Mouse (Mus musculus) midbrain, embryonic 13.5 days (tissue): ENCODE measurements around the gene Apbb2. TPM values are rescaled to one million over a fixed set of nuclear protein-coding genes. Genes with fewer than 3 reads are reported as not detected.

Source experiments
- ATAC-seq: fragments of 200-750 bp; cut with Nextera tagmentation; 2 replicates; pipeline ENCODE4 v1.8.0; 2017; ENCODE audit warnings: mild to moderate bottlenecking, moderate TSS enrichment, moderate library complexity
- H3K27ac ChIP-seq: fragments of 300-500 bp; sonication (generic); 2 replicates; pipeline ENCODE4 v1.5.1; 2015; ENCODE audit warnings: inconsistent platforms, mild to moderate bottlenecking, moderate library complexity
- H3K27me3 ChIP-seq: fragments of 300-500 bp; sonication (generic); 2 replicates; pipeline ENCODE4 v1.6.1; 2015; ENCODE audit warnings: mild to moderate bottlenecking, inconsistent platforms
- H3K36me3 ChIP-seq: fragments of 300-500 bp; sonication (generic); 2 replicates; pipeline ENCODE4 v1.6.1; 2015; ENCODE audit warnings: mild to moderate bottlenecking, inconsistent platforms
- H3K4me1 ChIP-seq: fragments of 300-500 bp; sonication (generic); replicated peaks from 2 replicates; pipeline ENCODE4 v1.6.1; 2015; ENCODE audit warnings: inconsistent platforms
- H3K4me2 ChIP-seq: fragments of 300-500 bp; sonication (generic); replicated peaks from 2 replicates; pipeline ENCODE4 v1.6.1; 2015; ENCODE audit warnings: moderate library complexity, mild to moderate bottlenecking, inconsistent platforms
- H3K4me3 ChIP-seq: fragments of 300-500 bp; sonication (generic); replicated peaks from 2 replicates; pipeline ENCODE4 v1.5.1; 2015; ENCODE audit warnings: mild to moderate bottlenecking, inconsistent platforms
- H3K9ac ChIP-seq: fragments of 300-500 bp; sonication (generic); replicated peaks from 2 replicates; pipeline ENCODE4 v1.6.1; 2015; ENCODE audit warnings: mild to moderate bottlenecking, inconsistent platforms
- H3K9me3 ChIP-seq: fragments of 300-500 bp; sonication (generic); 2 replicates; pipeline ENCODE4 v1.6.1; 2016; ENCODE audit warnings: mild to moderate bottlenecking, inconsistent platforms
- whole genome bisulfite sequencing: fragments of 180-500 bp; shearing (Covaris S2); methylation state at CpG from one replicate; pipeline ENCODE4 v1.1.7; 2015; 5-methylcytosine and 5-hydroxymethylcytosine counted together
- polyA plus RNA-seq: library from polyadenylated mRNA; unstranded; fragments of >200 nt; fragmentation: Nextera tagmentation; extraction: Ambion mirVana; gene quantifications from 2 replicates; pipeline ENCODE4 v1.2.1, GENCODE M21; 2015

Apbb2 gene
- polyA plus RNA-seq, 1 experiment from 2014 or later, result 93.4 TPM

DNA sequence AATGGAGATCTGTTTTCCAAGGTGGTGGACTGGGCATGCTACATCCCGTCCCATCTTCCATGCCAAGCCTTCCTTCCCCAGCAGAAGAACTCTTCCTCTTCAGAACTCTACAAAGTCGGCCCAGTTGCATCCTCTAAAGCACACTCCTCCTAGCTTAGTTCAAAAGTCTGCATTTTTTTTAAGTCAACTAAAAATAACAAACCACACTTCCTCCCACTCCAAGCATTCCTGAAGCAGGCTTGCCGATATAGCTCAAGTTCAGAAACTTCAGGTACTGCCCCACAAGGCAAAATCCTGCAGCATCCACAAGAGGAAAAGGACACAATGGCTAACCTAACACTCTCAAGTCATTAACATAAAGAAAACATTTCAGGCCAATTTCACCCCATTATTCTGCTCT, 4.9 kb downstream of the Apbb2 start:
- H3K4me2 ChIP-seq, result no peak overlapping the region
- no peak overlapping the region for H3K4me3 ChIP-seq
- ATAC-seq, result no peak
- H3K9me3 ChIP-seq, result no peaks in the 10 kb centered on the region
- WGBS, result 81% methylated on average over 3 of the region's 3 CpGs
- no peaks in the 10 kb centered on the region for H3K36me3 ChIP-seq
- no peak overlapping the region for H3K9ac ChIP-seq
- peaks cover 56% of the 10 kb centered on the region for H3K4me1 ChIP-seq
- H3K27me3 ChIP-seq, result no peaks in the 10 kb centered on the region
- H3K27ac ChIP-seq, result no peak overlapping the region

DNA sequence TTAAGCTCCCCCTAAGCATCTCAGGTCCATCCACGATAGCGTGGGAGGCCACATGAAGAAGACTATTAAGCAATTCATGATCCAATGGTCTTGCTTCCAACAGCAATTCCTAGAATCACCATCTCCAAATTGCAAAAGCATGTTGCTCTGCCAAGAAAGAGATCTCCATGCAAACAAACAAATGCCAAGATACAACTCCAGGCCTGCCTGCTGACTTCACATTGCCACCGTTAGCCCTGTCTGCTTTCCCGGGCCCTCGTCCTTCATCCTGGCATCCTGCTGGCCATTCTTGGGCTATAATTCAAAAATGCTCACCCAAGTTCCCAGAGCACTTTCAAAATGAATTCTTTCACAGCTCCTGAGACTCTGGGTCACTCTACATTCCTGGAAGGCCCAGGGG, 5.6 kb downstream of the Apbb2 start:
- Histone ChIP-seq H3K9ac (no peak overlapping the region), H3K27ac (no peak overlapping the region), H3K9me3 (no peaks in the 10 kb centered on the region), H3K4me1 (peaks cover 56% of the 10 kb centered on the region), H3K36me3 (no peaks in the 10 kb centered on the region), H3K4me2 (no peak overlapping the region), H3K4me3 (no peak overlapping the region), H3K27me3 (no peaks in the 10 kb centered on the region)
- ATAC-seq, result no peak
- WGBS, result 87% methylated on average over 5 of the region's 5 CpGs

DNA sequence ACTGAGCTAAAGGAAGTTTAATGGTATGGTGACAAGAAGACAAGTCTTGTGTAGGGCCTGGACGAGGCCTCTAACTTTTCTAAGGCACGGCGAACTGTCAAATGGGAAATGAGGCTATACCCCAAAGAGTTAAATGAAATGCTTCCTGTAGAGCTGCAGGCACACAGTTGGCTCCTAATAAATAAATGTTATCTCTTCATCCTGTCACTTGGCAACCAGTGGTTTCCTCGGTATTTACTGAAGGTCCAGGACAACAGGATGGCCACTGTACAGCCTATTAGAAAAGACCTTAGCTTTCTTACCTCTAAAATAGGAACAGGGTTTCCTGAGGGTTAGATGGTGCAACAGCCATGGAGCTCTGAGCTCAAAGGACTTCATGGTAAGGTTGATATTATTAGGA, 6.7 kb downstream of the Apbb2 start:
- H3K4me1 ChIP-seq, result peaks cover 50% of the 10 kb centered on the region
- no peak overlapping the region for H3K27ac ChIP-seq
- H3K9ac ChIP-seq, result no peak overlapping the region
- H3K27me3 ChIP-seq, result no peaks in the 10 kb centered on the region
- ATAC-seq, result no peak
- no peak overlapping the region for H3K4me3 ChIP-seq
- no peaks in the 10 kb centered on the region for H3K36me3 ChIP-seq
- H3K4me2 ChIP-seq, result no peak overlapping the region
- H3K9me3 ChIP-seq, result no peaks in the 10 kb centered on the region
- 88% methylated on average over 4 of the region's 4 CpGs for WGBS

DNA sequence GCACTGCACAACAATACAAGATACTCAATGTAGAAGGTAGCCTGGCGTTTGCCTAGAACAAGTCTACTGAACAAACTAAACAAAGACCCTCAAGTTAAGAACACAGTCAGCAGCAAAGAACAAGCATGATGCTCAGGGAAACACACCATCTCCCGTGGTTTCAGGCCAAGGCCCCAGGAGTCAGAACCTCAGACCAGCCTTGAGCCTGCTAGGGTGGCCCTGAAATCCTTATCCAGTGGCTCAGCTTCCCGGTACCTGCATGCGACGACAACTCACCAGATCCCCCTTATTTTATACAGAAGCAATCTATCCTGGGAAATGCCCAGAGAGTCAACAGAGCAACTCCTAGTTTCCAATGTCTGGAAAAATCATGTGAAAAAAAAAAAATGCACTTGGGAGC, 7.2 kb downstream of the Apbb2 start:
- Histone ChIP-seq H3K4me3 (no peak overlapping the region), H3K9ac (no peak overlapping the region), H3K27me3 (no peaks in the 10 kb centered on the region), H3K4me2 (no peak overlapping the region), H3K36me3 (no peaks in the 10 kb centered on the region), H3K27ac (no peak overlapping the region), H3K4me1 (peaks cover 50% of the 10 kb centered on the region), H3K9me3 (no peaks in the 10 kb centered on the region)
- WGBS, result 95% methylated on average over 5 of the region's 5 CpGs
- ATAC-seq, result no peak

DNA sequence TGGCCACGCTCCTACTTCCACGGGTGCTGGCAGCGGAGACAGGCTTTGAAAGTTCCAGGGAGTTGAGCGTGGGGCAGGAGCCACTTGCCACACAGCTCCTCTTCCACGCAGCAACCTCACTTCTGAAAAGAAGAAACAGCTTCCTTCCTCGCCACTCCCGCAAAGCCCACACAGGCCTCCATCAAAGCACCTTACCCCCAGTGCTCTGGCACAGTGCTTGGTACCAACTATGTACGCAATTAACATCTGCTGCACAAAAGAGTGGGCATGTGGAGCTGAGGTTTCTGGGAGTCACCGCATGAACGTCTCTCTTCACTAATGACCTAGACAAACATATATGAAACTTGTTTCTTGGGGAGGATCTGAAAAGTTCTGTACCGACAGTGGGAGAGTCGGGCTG, 8.3 kb downstream of the Apbb2 start:
- no peak for ATAC-seq
- no peak overlapping the region for H3K27ac ChIP-seq
- H3K4me1 ChIP-seq, result peaks cover 44% of the 10 kb centered on the region

DNA sequence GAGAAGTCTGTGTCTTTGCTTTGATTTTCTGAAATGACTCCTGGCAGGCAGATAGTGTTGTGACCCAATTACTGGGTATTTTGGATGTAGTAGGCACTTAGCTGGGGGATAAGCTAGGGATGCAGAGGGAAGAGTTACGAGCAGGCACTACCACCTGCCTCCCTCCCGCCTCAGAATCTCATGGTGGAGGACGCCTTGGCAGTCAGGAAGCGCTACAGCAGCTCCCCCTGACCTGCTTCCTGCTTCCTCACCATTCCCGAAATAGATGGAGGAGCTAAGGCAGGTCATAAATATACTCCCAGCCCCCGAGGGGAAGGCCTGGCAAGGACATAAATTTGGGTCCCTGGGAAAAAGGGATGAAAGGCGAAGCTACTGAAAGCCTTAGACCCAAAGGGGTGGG, 9.3 kb downstream of the Apbb2 start:
- Histone ChIP-seq H3K36me3 (no peaks in the 10 kb centered on the region), H3K9me3 (no peaks in the 10 kb centered on the region), H3K4me2 (no peak overlapping the region), H3K9ac (no peak overlapping the region), H3K4me1 (peaks cover 34% of the 10 kb centered on the region), H3K27me3 (no peaks in the 10 kb centered on the region), H3K27ac (no peak overlapping the region), H3K4me3 (no peak overlapping the region)
- WGBS, result 84% methylated on average over 7 of the region's 7 CpGs
- no peak for ATAC-seq

More for the DNA sequence above, 8.3 kb downstream of the Apbb2 start:
- no peaks in the 10 kb centered on the region for H3K36me3 ChIP-seq
- H3K27me3 ChIP-seq, result no peaks in the 10 kb centered on the region
- 90% methylated on average over 12 of the region's 12 CpGs for WGBS
- H3K9ac ChIP-seq, result no peak overlapping the region
- no peaks in the 10 kb centered on the region for H3K9me3 ChIP-seq
- H3K4me2 ChIP-seq, result no peak overlapping the region
- H3K4me3 ChIP-seq, result no peak overlapping the region

DNA sequence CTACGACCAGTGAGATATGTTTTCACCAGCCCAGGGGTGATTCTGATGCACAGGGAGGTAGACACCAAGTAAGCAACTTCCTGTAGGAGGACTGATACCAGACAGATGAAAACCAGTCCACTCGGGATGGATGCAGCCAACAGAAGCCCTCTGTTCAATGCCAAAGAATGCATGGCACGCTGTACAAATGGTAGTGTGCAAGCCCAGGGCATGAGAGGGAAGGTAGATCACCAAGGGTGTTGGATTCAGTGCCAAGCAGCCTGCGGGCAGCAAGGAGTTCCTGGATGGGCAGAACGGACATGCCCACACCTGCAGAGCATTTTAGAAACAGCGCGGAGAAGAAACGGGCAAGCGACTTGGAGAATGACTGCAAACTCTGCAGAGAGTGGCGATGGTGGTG, 10.8 kb downstream of the Apbb2 start:
- Histone ChIP-seq H3K9me3 (no peaks in the 10 kb centered on the region), H3K27ac (no peak overlapping the region), H3K4me2 (no peak overlapping the region), H3K27me3 (no peaks in the 10 kb centered on the region), H3K4me3 (no peak overlapping the region), H3K36me3 (no peaks in the 10 kb centered on the region), H3K9ac (no peak overlapping the region), H3K4me1 (peaks cover 31% of the 10 kb centered on the region)
- no peak for ATAC-seq
- WGBS, result 94% methylated on average over 10 of the region's 10 CpGs

DNA sequence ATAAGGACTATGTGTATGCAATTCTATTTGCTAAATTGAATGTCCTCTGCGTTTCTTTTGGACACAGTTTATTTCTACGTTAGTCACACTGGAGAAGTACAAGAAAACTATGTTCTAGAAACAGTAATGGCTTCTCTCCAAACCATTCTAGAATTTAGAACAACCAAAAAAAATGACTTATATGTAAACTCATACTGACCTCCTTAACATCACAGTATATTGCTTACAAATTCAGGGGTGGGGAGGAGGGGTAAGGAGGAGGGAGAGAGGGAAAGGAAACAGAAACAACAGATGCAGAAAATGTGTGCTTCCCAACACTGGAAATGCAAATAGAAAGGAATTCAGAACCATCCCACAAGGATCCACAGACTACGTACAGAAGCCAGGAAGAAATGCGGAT, 11.4 kb downstream of the Apbb2 start:
- WGBS, result 87% methylated on average over 4 of the region's 4 CpGs
- Histone ChIP-seq H3K36me3 (no peaks in the 10 kb centered on the region), H3K4me1 (peaks cover 37% of the 10 kb centered on the region), H3K27me3 (no peaks in the 10 kb centered on the region), H3K4me2 (no peak overlapping the region), H3K27ac (no peak overlapping the region), H3K9ac (no peak overlapping the region), H3K4me3 (no peak overlapping the region), H3K9me3 (no peaks in the 10 kb centered on the region)
- no peak for ATAC-seq

DNA sequence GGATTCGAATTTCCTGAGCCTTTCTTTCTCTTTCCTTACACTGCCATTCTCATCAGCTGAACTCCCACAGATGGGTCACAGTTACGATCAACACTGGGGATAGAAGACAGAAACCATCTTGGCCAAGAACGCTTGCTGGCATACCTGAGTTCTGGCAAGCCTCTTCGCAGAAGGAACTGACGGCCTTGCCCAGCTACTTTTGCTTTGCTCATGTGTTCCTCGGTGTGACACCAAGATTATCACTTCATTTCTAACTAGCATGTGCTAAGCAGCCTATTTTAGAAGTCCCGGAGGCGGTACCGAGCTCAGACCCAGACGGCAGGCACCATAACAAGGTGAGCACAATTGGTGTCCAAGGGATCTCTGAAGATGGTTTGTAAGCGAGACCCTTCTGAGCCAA, 12.9 kb downstream of the Apbb2 start:
- no peaks in the 10 kb centered on the region for H3K36me3 ChIP-seq
- H3K4me2 ChIP-seq, result no peak overlapping the region
- H3K27me3 ChIP-seq, result no peaks in the 10 kb centered on the region
- 95% methylated on average over 11 of the region's 11 CpGs for WGBS
- no peak overlapping the region for H3K9ac ChIP-seq
- no peak overlapping the region for H3K4me3 ChIP-seq
- H3K9me3 ChIP-seq, result no peaks in the 10 kb centered on the region
- H3K27ac ChIP-seq, result no peak overlapping the region
- no peak for ATAC-seq
- peaks cover 36% of the 10 kb centered on the region for H3K4me1 ChIP-seq

DNA sequence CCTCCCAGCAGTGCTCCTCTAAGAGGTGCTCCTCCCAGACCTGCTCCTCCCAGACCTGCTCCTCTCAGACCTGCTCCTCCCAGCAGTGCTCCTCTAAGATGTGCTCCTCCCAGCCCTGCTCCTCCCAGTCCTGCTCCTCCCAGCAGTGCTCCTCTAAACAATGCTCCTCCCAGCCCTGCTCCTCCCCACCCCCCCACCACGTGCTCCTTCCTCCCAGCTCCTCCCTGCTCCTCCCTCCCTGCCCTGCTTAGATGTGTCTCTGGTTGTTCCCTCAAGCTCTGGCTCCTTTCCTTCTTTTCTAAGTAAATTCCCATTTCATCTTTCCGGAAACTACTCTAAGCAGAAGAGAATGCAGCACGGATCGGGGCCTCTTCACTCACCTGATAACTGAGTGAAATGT, 14.2 kb downstream of the Apbb2 start:
- H3K9ac ChIP-seq, result no peak overlapping the region

DNA sequence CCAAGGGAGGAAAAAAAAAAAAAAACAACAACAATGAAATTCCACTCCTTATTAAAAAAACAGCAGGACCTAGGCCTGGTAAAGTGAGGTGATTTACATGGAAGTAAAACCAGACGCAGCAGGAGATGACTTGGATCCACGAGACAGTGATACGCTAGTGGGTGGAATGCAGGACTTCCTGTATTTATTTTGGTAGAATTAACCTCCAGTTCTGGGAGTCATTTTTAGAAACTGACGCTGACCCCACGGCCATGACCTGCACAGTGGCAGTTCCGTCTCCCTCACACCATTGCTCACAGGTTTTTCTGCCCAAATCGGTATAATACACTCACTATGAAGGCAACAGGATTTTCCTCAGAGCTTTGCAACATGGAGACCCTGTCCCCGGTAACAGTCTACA, 14.8 kb downstream of the Apbb2 start:
- ATAC-seq, result no peak
- Histone ChIP-seq H3K4me3 (no peak overlapping the region), H3K36me3 (no peaks in the 10 kb centered on the region), H3K4me2 (no peak overlapping the region), H3K9ac (no peak overlapping the region), H3K27ac (no peak overlapping the region), H3K9me3 (no peaks in the 10 kb centered on the region), H3K27me3 (no peaks in the 10 kb centered on the region), H3K4me1 (peaks cover 27% of the 10 kb centered on the region)
- 76% methylated on average over 8 of the region's 8 CpGs for WGBS

More for the DNA sequence above, 14.2 kb downstream of the Apbb2 start:
- Histone ChIP-seq H3K9me3 (no peaks in the 10 kb centered on the region), H3K4me1 (peaks cover 29% of the 10 kb centered on the region), H3K4me3 (no peak overlapping the region), H3K36me3 (no peaks in the 10 kb centered on the region), H3K4me2 (no peak overlapping the region), H3K27me3 (no peaks in the 10 kb centered on the region), H3K27ac (no peak overlapping the region)
- no peak for ATAC-seq
- 90% methylated on average over 4 of the region's 4 CpGs for WGBS

DNA sequence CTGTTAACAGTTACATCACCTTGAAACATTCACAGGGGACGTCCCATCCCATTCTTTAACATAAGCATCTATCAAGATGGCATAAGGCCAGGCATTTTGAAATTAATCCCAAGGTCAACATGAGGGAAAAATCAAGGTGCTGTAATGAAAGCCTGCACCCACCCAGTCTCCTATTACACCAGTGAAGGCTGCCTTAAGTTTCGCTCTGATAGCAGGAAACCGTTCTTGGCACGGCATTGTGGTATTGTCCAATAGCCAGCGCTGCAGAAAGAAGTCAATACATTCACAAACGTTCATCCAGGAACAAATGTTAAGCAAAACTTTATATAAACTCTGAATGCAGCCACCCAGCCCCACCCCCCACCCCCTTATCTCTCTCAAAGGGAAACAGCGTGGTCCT, 15.4 kb downstream of the Apbb2 start:
- Histone ChIP-seq H3K9ac (no peak overlapping the region), H3K4me1 (peaks cover 27% of the 10 kb centered on the region), H3K4me3 (no peak overlapping the region), H3K36me3 (no peaks in the 10 kb centered on the region), H3K9me3 (no peaks in the 10 kb centered on the region), H3K4me2 (no peak overlapping the region), H3K27ac (no peak overlapping the region), H3K27me3 (no peaks in the 10 kb centered on the region)
- 61% methylated on average over 7 of the region's 7 CpGs for WGBS
- ATAC-seq, result no peak

DNA sequence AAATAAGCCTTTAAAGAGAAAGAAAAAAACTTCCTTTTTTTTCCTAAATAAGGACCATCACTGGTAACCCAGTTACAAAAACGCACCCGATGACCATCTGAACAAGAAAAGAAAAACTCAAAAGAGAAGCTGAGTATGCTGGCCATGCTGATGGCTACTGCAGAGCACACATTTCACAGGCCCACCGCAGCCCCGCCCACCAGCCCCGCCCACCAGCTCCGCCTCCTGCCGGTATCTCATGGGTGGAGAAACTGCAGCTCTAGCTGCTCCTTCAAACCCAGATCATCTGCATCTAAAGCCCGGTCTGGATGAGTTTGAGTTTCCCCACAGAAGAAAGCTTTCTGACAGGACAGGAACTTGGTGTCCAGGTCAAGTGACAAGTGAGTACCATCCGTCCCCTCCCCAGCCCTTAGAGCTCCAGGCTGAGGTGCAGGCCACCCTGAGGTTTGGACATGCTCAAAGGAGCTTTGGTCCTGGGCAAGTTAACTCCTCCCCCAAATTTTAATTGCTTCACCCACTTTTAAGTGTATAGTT, 16.2 kb downstream of the Apbb2 start:
- H3K4me3 ChIP-seq, result no peak overlapping the region
- H3K9ac ChIP-seq, result no peak overlapping the region
- H3K4me2 ChIP-seq, result no peak overlapping the region
- WGBS, result 28% methylated on average over 9 of the region's 9 CpGs
- peaks cover 27% of the 10 kb centered on the region for H3K4me1 ChIP-seq
- no peaks in the 10 kb centered on the region for H3K27me3 ChIP-seq
- no peaks in the 10 kb centered on the region for H3K9me3 ChIP-seq
- ATAC-seq, result no peak
- H3K36me3 ChIP-seq, result no peaks in the 10 kb centered on the region
- no peak overlapping the region for H3K27ac ChIP-seq
